Mouse (Mus musculus) neural tube, embryonic 15.5 days (tissue): ENCODE data around the gene Gipc2. TPM values are rescaled to one million over a fixed set of nuclear protein-coding genes. Genes with fewer than 3 reads are reported as not detected.

ENCODE experiments used
- ATAC-seq: fragments of 200-750 bp; cut with Nextera tagmentation; 2 replicates; pipeline ENCODE4 v1.8.0; 2017; ENCODE audit warnings: mild to moderate bottlenecking, moderate TSS enrichment, moderate library complexity; ENCODE audit not compliant: low FRiP score
- H3K27ac ChIP-seq: fragments of 300-500 bp; sonication (generic); replicated peaks from 2 replicates; pipeline ENCODE4 v1.5.1; 2015; ENCODE audit warnings: mild to moderate bottlenecking, inconsistent platforms
- H3K27me3 ChIP-seq: fragments of 300-500 bp; sonication (generic); replicated peaks from 2 replicates; pipeline ENCODE4 v1.6.1; 2015; ENCODE audit warnings: inconsistent platforms
- H3K36me3 ChIP-seq: fragments of 300-500 bp; sonication (generic); 2 replicates; pipeline ENCODE4 v1.6.1; 2015; ENCODE audit warnings: inconsistent platforms
- H3K4me1 ChIP-seq: fragments of 300-500 bp; sonication (generic); 2 replicates; pipeline ENCODE4 v1.6.1; 2015; ENCODE audit warnings: inconsistent platforms
- H3K4me2 ChIP-seq: fragments of 300-500 bp; sonication (generic); 2 replicates; pipeline ENCODE4 v1.6.1; 2015; ENCODE audit warnings: inconsistent platforms, mild to moderate bottlenecking, moderate library complexity
- H3K4me3 ChIP-seq: fragments of 300-500 bp; sonication (generic); replicated peaks from 2 replicates; pipeline ENCODE4 v1.5.1; 2015; ENCODE audit warnings: mild to moderate bottlenecking, inconsistent platforms
- H3K9ac ChIP-seq: fragments of 300-500 bp; sonication (generic); replicated peaks from 2 replicates; pipeline ENCODE4 v1.6.1; 2015; ENCODE audit warnings: mild to moderate bottlenecking, inconsistent platforms
- H3K9me3 ChIP-seq: fragments of 300-500 bp; sonication (generic); replicated peaks from 2 replicates; pipeline ENCODE4 v1.6.1; 2016; ENCODE audit warnings: inconsistent platforms
- WGBS: fragments of 180-500 bp; shearing (Covaris S2); methylation state at CpG from one replicate; pipeline ENCODE4 v1.1.7; 2015; ENCODE audit warnings: mixed read lengths; 5-methylcytosine and 5-hydroxymethylcytosine counted together
- polyA plus RNA-seq: library from polyadenylated mRNA; unstranded; fragments of >200 nt; fragmentation: Nextera tagmentation; extraction: Ambion mirVana; gene quantifications from 2 replicates; pipeline ENCODE4 v1.2.1, GENCODE M21; 2015

Gene Gipc2
- polyA plus RNA-seq, 1 experiment from 2014 or later: 11.4 TPM

- WGBS: under 1% methylated on average over 53 of the region's 53 CpGs
- H3K4me3 ChIP-seq: peak overlapping the region; percentile 67
- peak overlapping the region; percentile 80 for H3K27ac ChIP-seq
- peak overlapping the region; percentile 68 for H3K9ac ChIP-seq
- peaks cover 28% of the 10 kb centered on the region for H3K4me1 ChIP-seq
- no peaks in the 10 kb centered on the region for H3K36me3 ChIP-seq
- 0 out of 2 replicates have a peak, but pooled peaks cover 4% of the 10 kb centered on the region for H3K27me3 ChIP-seq
- H3K4me2 ChIP-seq: peak overlapping the region; percentile 89
- peak; percentile 81 for ATAC-seq
- no peaks in the 10 kb centered on the region for H3K9me3 ChIP-seq
These were observed 505 bp downstream of the Gipc2 start for GRCm38 (mm10) chr3:152165351-152166098.

GRCm38 (mm10) chr3:152165014-152165350 lies 1.0 kb downstream of the Gipc2 start:
- ATAC-seq: no peak; the same call in 1 of the 2 replicates
- Histone ChIP-seq H3K4me1 (peaks cover 28% of the 10 kb centered on the region), H3K9ac (peak overlapping the region; percentile 68), H3K27ac (no peak overlapping the region), H3K4me2 (peak overlapping the region; percentile 89), H3K9me3 (no peaks in the 10 kb centered on the region), H3K36me3 (no peaks in the 10 kb centered on the region), H3K4me3 (peak overlapping the region; percentile 67), H3K27me3 (0 out of 2 replicates have a peak, but pooled peaks cover 4% of the 10 kb centered on the region)
- WGBS: 25% methylated on average over 9 of the region's 9 CpGs

GRCm38 (mm10) chr3:152163320-152163719 lies 2.7 kb downstream of the Gipc2 start:
- Histone ChIP-seq H3K9ac (no peak overlapping the region), H3K9me3 (no peaks in the 10 kb centered on the region), H3K27me3 (0 out of 2 replicates have a peak, but pooled peaks cover 4% of the 10 kb centered on the region), H3K36me3 (no peaks in the 10 kb centered on the region), H3K4me3 (no peak overlapping the region), H3K4me1 (peaks cover 28% of the 10 kb centered on the region), H3K4me2 (no peak overlapping the region), H3K27ac (no peak overlapping the region)
- ATAC-seq: no peak
- 91% methylated on average over 8 of the region's 8 CpGs for WGBS

- H3K9me3 ChIP-seq: no peaks in the 10 kb centered on the region
- 0 out of 2 replicates have a peak, but pooled peaks cover 4% of the 10 kb centered on the region for H3K27me3 ChIP-seq
- H3K4me3 ChIP-seq: no peak overlapping the region
- ATAC-seq: no peak
- H3K27ac ChIP-seq: no peak overlapping the region
- peaks cover 13% of the 10 kb centered on the region for H3K4me1 ChIP-seq
- no peak overlapping the region for H3K4me2 ChIP-seq
- no peaks in the 10 kb centered on the region for H3K36me3 ChIP-seq
- 63% methylated on average over 4 of the region's 4 CpGs for WGBS
- H3K9ac ChIP-seq: no peak overlapping the region
These were observed 5.4 kb downstream of the Gipc2 start for GRCm38 (mm10) chr3:152160607-152161006.

GRCm38 (mm10) chr3:152159321-152159720 lies 6.7 kb downstream of the Gipc2 start:
- peaks cover 7% of the 10 kb centered on the region; the same call in 1 of the 2 replicates for H3K4me1 ChIP-seq
- ATAC-seq: no peak
- H3K27ac ChIP-seq: no peak overlapping the region

GRCm38 (mm10) chr3:152158344-152159291 lies 7.4 kb downstream of the Gipc2 start:
- Histone ChIP-seq H3K9ac (no peak overlapping the region), H3K9me3 (no peaks in the 10 kb centered on the region), H3K36me3 (no peaks in the 10 kb centered on the region), H3K27me3 (no peaks in the 10 kb centered on the region), H3K4me3 (no peak overlapping the region), H3K4me2 (no peak overlapping the region), H3K4me1 (peaks cover 7% of the 10 kb centered on the region; the same call in 1 of the 2 replicates), H3K27ac (0 out of 2 replicates have a peak overlapping the region, but pooled peaks have one; percentile 23)
- peak; percentile 63 for ATAC-seq
- 56% methylated on average over 10 of the region's 10 CpGs for WGBS

More at GRCm38 (mm10) chr3:152159321-152159720, 6.7 kb downstream of the Gipc2 start:
- no peaks in the 10 kb centered on the region for H3K9me3 ChIP-seq
- H3K27me3 ChIP-seq: no peaks in the 10 kb centered on the region
- no peak overlapping the region for H3K4me3 ChIP-seq
- no peak overlapping the region for H3K4me2 ChIP-seq
- no peaks in the 10 kb centered on the region for H3K36me3 ChIP-seq
- no peak overlapping the region for H3K9ac ChIP-seq

- Histone ChIP-seq H3K4me2 (no peak overlapping the region), H3K4me3 (no peak overlapping the region), H3K9ac (no peak overlapping the region), H3K36me3 (no peaks in the 10 kb centered on the region), H3K27ac (no peak overlapping the region), H3K4me1 (peaks cover 11% of the 10 kb centered on the region; the same call in 1 of the 2 replicates), H3K9me3 (no peaks in the 10 kb centered on the region), H3K27me3 (no peaks in the 10 kb centered on the region)
- WGBS: 82% methylated on average over 23 of the region's 23 CpGs
- no peak for ATAC-seq
These were observed 9.1 kb downstream of the Gipc2 start for GRCm38 (mm10) chr3:152156816-152157496.

GRCm38 (mm10) chr3:152155296-152155948 lies 10.6 kb downstream of the Gipc2 start:
- H3K4me2 ChIP-seq: no peak overlapping the region

GRCm38 (mm10) chr3:152154095-152154494 lies 11.9 kb downstream of the Gipc2 start:
- no peak overlapping the region for H3K9ac ChIP-seq
- H3K4me1 ChIP-seq: peaks cover 11% of the 10 kb centered on the region; the same call in 1 of the 2 replicates
- no peak overlapping the region for H3K4me2 ChIP-seq
- no peak overlapping the region for H3K27ac ChIP-seq
- H3K4me3 ChIP-seq: no peak overlapping the region
- no peaks in the 10 kb centered on the region for H3K9me3 ChIP-seq
- H3K36me3 ChIP-seq: no peaks in the 10 kb centered on the region
- no peaks in the 10 kb centered on the region for H3K27me3 ChIP-seq
- no peak for ATAC-seq
- 86% methylated on average over 5 of the region's 5 CpGs for WGBS

More at GRCm38 (mm10) chr3:152155296-152155948, 10.6 kb downstream of the Gipc2 start:
- no peaks in the 10 kb centered on the region for H3K27me3 ChIP-seq
- H3K36me3 ChIP-seq: no peaks in the 10 kb centered on the region
- H3K4me1 ChIP-seq: peaks cover 11% of the 10 kb centered on the region; the same call in 1 of the 2 replicates
- peak overlapping the region; percentile 45; the same call in 1 of the 2 replicates for H3K27ac ChIP-seq
- no peak for ATAC-seq
- H3K9me3 ChIP-seq: no peaks in the 10 kb centered on the region
- no peak overlapping the region for H3K9ac ChIP-seq
- 30% methylated on average over 11 of the region's 11 CpGs for WGBS
- no peak overlapping the region for H3K4me3 ChIP-seq

- WGBS: 88% methylated on average over 2 of the region's 2 CpGs
- no peak for ATAC-seq
- peaks cover 11% of the 10 kb centered on the region; the same call in 1 of the 2 replicates for H3K4me1 ChIP-seq
- H3K27ac ChIP-seq: no peak overlapping the region
- no peaks in the 10 kb centered on the region for H3K27me3 ChIP-seq
- H3K36me3 ChIP-seq: no peaks in the 10 kb centered on the region
- H3K4me3 ChIP-seq: no peak overlapping the region
- no peak overlapping the region for H3K4me2 ChIP-seq
- H3K9ac ChIP-seq: no peak overlapping the region
- no peaks in the 10 kb centered on the region for H3K9me3 ChIP-seq
These were observed 12.9 kb downstream of the Gipc2 start for GRCm38 (mm10) chr3:152153152-152153551.

GRCm38 (mm10) chr3:152152483-152152804 lies 13.6 kb downstream of the Gipc2 start:
- Histone ChIP-seq H3K9me3 (no peaks in the 10 kb centered on the region), H3K9ac (no peak overlapping the region), H3K36me3 (no peaks in the 10 kb centered on the region), H3K4me1 (peaks cover 11% of the 10 kb centered on the region; the same call in 1 of the 2 replicates), H3K27me3 (no peaks in the 10 kb centered on the region), H3K4me3 (no peak overlapping the region), H3K4me2 (no peak overlapping the region), H3K27ac (no peak overlapping the region)
- ATAC-seq: no peak
- WGBS: 94% methylated on average over 1 of the region's 1 CpGs
